Mouse (Mus musculus) left cerebral cortex, postnatal 10 days (tissue): ENCODE results near the gene Nphp1. TPM values are rescaled to one million over a fixed set of nuclear protein-coding genes. Genes with fewer than 3 reads are reported as not detected.

ENCODE experiments used
- DNase-seq, 2 experiments: peaks; one replicate each; pipeline ENCODE4 v3.0.0; 2021 to 2022; ENCODE audit warnings: low spot score in 2 of 2, mixed read lengths in 1 of 2; ENCODE audit errors: extremely low spot score in 1 of 2
- intact Hi-C: fragments of 180-260 bp; cut with DNase I; formaldehyde crosslinking; loops from one replicate; pipeline ENCODE4 v1.15.1; 2025
- total RNA-seq, 2 experiments: library from RNA; stranded (reverse); gene quantifications; 2 replicates each; pipeline ENCODE4 v1.2.3; 2021

The Nphp1 gene
- total RNA-seq, 2 experiments from 2014 or later, result 15.6 to 16.6 TPM

DNA sequence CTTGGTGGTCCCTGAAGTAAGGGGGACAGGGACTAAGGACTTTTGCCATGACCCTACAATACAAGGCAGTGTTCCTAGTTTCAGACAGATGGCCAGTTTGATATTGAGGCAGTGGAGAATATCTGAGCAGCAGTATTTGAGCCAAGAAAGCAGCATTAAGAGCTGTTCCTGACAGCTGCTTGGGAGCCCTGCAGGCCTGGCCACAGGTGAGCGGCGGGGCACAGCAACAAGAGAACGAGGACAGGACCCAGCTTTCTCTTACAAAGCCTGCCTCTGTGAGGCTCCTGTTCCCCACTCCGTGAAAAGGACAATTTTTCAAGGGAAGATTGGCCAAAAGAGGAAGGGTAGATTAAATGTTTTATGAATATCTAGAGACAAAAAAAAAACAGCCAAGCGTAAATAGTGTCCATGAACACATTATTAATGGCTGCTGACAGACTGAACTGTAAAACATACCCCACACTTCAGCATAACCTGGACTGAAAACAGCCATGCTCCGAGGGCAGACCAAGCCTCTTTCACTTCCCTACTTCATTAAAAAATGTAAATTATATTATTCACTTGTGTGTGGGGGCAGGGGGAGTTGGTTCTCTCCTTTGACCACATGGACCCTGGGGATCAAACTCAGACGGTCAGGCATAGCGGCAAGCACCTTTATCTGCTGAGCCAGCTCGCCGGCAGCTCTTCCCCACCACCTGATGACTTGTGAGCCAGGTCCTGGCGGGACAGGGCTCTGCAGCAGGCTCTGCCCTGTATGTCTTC is 36.7 kb downstream of the Nphp1 start:
- no peak for DNase-seq
- intact Hi-C loops, result no loop called here

DNA sequence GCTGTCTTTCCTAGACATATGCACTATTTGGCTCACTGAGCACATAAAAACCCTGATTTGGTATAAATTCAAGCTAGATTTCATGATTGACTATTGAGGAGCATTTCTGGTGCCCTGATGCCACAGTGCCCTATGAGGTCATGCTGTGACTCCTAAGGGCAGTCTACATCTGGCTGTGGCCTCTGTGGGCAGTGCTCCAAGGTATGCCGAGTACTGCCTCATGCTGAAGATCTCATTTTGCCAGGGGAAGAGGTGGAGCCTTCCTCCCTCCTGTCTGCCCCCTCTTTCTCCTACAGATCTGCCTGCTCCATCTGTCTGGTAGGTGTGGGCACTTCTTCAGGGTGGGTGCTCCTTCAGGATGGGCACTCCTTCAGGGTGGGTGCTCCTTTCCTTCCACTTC is 39.3 kb downstream of the Nphp1 start:
- DNase-seq, result no peak
- intact Hi-C loops, result no loop called here

DNA sequence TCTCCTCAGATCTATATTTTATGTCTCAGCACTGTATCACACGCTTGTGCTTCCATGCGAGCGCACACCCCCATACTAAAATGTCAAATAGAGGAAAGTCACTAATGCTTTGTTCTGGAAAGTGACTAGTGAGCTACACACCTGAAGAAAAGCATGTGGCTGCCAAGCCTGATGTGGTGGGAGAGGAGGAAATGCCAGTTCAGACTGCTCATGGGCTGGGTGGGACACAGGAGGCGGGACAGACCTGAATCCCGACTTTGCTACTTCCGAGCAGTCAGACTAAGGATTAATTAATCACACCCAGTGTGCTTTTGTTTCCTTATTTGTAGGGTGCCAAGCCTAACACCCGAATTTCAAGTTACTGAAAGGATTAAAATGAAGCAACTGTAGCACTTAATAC is 40.4 kb downstream of the Nphp1 start:
- intact Hi-C loops, result no loop called here
- DNase-seq, result no peak

DNA sequence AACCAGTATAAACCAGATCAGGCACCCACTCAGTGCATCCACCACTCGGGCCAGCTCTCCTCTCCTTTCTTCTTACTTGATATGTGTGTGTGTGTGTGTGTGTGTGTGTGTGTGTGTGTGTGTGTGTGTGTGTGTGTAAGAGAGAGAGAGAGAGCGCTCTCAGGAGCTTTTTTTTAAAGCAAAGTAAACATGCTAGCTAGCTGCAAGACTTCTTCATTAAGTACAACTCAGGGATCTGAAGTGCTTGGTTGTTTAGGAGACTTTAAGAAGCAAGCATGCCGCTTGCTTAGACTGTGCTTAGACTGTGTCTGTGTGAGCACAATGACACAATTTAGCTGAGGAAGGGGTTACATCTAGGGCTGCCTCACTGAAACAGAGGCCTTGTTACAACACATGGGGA is 46.1 kb downstream of the Nphp1 start:
- DNase-seq, result no peak
- intact Hi-C loops, result no loop called here

DNA sequence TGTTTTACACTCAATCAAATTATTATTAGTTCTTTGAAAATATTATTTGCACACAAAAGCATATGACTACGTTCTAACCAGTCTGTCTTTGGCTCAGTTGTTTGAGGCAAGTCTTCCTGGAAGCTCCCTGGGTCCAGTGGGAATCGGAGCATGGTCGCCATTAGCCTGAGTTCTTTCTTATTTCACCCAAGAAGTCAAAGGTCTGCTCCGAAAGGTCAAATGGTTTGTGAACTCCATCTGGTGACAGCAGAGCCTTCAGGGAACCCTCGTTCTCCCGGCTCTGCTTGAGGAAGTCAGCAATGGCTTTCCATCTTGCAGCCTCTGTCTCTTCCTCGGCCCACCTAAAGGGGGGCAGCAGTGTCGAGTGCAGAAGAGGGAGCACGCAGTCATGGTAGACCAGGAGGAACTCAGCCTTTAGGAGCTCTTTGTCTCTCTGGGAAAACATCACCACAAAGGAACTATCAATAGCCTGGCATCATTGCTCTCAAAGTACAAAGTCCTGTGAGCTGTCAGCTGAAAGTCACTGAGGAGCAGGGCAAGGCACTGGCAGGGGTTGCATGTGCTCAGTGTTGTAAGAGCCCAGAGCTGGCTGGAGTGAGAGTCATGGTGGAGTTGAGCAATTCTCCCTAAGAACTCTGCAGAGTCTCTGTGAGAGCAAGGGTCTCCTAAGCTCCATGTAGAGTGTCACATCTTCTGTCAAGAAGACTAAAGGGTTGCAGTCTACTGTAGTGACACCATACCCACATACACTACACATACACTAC is 47.8 kb downstream of the Nphp1 start:
- DNase-seq, result no peak
- intact Hi-C loops, result no loop called here

DNA sequence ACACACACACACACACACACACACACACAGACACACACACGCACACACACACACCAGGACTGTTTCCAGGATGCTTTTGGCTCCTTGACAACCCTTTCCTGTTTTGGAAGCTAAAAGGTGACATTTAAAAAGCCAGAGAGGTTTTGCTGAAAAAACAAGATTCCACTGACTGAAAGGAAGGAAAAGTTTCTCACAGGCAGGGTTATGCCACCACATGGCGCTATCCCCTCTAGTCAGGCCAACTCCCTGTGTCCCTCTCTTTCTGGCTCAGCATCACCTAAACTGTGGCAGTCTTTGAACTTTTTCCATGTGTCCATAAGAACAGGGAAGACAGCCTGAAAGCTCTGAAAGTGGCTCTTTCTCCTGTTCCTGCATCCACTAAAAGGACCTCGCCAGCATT is 50.8 kb downstream of the Nphp1 start:
- intact Hi-C loops, result no loop called here
- no peak for DNase-seq

DNA sequence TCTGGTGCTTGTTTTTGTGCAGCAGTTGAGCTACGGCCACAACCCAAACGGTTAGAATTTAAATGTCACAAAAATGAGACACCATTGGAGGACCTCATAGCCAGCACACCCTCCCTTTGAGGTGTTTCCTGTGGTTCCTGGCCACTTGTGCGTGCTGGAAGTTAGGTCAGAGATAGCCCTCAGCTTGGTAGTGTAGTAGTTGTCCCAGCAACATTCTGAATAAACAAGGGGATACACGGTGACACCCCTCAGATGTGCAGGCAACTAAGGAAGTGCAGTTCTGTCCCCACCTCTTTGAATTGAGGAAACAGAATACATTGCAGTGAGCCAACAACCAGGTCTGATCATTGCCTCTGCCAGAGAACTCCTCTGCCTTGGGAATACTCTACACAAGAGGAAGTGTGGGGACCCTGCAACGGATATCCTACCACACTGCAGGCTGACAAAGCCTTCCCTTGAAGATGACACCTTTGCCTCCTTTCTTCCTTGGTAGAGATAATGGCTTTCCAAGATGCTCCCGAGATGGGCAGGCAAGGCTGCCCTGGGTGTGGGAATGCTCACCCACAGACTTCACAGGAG is 52.0 kb downstream of the Nphp1 start:
- DNase-seq, result no peak
- intact Hi-C loops, result no loop called here

DNA sequence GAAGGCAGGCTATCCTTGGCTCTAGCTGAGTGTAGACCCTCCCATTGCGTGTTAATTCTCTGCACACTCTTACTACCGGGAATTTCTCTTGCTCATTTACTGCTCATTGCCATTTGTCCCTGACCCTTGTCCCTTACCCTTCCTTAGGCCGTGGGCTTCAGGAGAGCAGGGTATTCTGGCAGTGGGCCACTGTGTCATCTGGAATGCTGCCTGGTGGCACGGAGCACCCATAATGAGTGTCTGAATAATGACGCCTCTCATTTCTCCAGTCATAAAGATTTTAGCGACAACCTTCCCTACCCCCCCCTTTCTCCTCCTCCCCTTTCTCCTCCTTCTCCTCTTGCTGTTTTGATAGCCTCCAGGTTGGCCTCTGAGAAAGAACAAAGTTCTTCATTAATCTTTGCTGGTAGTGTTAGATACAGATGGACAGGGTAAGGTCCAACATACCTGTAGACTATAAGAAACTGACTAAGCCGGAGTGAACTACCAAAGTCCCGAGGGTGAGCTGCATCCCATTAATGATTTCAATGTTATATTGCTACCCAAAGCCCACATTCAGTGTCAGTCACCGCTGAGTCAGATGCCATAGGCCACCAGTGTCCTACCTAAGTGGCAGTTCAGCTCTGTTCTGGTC is 53.1 kb downstream of the Nphp1 start:
- DNase-seq, result no peak
- intact Hi-C loops, result no loop called here

DNA sequence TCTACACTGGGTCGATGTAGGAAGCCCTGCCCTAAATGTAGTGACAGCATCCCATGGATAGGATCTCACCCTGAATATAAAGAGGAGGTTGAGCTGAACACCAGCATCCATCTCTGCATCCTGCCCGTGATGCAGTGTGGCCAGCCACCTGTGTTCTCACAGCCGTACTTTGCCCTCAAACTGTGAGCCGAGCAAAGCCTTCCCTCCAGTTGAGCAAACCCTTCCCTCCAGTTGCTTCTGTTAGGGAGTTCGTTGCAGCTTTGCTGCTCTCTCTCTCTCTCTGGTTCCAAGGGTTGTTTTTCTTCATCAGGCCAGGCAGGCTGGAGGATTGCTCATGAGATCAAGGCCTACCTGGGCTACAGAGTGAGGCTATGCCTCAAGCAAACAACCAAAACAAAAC is 53.8 kb downstream of the Nphp1 start:
- no peak for DNase-seq
- intact Hi-C loops, result no loop called here

DNA sequence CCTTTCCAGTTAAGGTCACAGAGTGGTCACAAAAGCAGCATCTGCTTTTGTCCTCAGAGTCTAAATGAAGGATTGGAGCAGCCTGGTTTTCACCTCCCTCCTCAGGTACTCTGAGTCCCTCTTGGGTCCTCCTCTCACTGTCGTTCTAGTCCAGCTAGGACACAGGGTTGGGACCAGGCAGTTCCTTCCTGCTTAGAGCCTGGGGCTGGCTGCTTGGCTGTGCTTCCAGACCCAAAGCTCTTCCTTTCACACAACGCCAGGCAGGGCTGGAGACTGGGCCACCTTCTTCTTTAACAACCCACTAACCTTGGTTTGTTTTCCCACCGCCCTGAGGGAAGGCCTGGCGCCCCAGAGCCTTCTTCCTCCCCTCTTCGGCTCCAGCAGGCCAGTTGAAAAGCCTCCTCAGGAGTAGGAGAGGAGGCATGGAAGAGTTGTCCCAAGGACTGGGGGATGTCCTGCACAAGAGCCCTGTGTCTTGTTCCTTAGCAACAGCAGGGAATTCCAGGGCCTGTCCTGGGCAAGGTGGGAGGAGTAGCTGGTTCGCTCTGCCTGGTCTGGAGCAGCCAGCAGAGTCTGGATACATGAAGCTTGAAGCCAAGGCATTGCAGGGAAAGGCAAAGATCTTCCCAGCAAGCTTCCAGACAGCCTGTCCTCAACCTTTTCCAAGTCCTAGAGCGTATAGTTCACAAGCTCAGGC is 58.2 kb downstream of the Nphp1 start:
- intact Hi-C loops, result no loop called here
- DNase-seq, result no peak

DNA sequence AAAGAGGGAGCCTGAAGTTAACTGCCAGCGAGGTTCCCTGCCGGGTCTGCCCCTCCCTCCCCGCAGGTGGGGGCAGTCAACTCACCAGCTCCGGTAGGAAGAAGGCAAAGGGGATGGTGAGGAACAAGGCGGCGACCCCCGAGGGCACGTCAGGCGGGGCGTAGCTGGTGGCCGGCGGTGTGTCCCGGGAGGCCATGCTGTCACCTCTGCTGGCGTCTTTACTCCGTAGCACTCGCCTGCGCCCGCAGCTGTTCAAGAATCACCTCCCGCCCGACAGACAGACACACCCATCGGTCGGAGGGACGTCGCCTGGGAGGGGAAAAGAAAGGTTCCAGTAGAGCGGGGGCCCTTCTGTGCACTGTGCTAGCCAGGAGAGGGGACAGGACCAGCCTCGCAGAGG is 59.0 kb downstream of the Nphp1 start, which contains the start of gene Mall:
Mall (minus strand) TSS at position 262 of the 400 bp plus-strand sequence.
- intact Hi-C loops, result no loop called here
- no peak for DNase-seq

DNA sequence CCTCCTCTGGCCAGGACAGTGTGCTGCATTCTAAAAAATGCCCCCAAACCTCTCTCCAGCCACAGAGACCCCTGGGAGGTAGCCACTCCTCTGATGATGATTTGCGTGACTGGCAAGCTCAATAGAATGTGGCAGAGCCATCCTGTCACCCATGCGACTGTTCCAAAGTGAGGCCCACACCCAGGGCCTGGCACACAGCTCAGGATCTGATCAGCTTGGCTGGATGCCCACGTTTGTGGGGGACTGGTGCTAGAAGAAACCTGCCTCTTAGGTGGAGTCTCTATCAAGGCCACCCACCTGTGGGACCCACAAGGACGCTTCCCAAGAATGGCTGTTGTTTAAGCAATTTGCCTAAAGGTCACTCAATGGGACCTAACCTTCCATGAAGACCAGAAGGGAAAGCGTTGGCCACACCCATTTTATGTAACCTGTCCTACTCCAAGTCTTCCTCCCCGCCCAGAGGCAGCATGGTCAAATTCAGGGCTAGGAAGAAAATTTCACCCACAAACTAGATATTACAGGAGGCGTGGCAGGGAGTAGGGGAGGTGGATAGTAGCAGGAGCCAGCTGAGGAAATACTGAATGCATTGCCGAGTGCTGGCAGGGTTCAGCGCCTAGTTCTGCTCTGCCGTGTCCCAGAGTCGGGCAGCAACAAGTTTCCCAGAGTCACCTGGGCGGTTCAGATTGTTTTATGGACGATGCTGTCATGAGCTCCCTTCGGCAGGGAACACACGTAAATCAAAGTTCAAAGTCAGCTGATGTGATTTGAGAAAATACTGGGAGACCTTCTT is 59.8 kb downstream of the Nphp1 start:
- intact Hi-C loops, result no loop called here
- no peak for DNase-seq

DNA sequence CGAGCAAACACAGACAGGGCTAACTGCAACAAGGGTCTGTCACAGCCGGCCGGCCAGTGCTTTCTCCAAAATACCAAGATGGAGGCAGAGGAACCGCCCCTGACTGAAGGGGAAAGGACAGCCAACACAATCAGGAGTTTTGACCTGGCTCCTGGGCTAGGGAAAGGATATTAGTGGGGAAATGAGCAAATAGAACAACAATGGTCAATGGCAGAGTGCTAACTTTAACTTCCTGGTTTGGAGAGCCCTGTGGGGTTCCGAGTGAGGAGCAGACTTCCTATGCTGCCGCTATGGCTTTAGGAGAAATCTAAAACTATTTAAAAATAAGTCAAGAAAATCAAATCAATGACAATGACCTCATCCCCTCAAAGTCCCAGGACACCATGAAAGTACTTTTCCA is 60.6 kb downstream of the Nphp1 start:
- intact Hi-C loops, result no loop called here

DNA sequence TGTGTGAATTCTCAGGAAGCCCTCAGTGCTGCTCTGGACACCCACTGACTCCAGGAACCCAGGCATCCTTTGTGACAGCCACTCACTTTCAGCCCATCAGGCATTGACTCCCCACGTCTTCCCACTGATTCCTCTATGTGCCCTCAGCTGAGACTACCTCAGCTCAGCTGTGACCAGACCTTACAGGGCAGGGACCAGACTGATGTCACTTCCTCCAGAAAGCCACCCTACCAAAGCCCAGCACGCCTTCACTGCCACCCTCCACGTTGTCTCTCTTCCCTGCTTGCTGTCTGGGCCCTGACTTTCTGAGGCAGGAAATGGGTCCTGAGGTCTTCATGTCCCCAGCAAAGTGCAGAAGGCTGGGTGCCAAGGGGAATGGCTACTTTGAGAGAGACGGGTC is 65.5 kb downstream of the Nphp1 start:
- intact Hi-C loops, result no loop called here
- DNase-seq, result no peak

More for the DNA sequence above, 60.6 kb downstream of the Nphp1 start:
- no peak for DNase-seq

DNA sequence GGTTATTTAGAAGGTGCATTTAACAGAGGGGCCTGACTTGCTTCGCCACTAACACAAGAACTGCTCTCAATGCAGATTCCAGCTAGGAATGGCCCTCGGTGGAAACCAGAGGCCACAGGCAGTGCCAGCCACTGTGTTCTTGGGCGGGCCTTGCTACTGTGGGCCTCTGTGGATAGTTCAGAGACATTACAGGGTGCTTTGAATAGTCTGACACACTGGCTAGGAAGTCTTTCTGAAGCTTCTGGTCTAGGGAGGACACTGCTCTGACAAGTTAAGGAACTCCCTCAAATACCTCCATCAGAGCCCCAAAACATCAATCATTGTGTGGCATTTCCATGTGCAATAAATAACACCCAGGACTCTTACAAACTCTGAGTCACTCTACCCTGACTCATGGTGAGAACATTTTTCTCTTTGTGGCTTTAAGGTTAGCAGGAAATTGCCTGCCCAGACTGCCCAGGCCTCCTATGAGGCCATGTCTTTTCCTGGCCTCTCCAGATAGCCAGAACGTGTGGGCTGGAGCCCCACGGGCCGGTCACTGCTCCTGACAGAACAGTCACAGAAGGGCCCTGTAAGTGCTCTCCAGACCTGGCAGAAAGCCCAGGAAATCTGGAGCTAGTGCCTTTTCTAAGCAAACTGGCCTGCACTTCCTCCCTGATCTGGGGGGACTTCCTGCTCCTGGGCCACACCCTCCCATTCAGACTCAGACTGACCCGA is 66.4 kb downstream of the Nphp1 start:
- intact Hi-C loops, result no loop called here
- peak; percentile 63 to 93 for DNase-seq

DNA sequence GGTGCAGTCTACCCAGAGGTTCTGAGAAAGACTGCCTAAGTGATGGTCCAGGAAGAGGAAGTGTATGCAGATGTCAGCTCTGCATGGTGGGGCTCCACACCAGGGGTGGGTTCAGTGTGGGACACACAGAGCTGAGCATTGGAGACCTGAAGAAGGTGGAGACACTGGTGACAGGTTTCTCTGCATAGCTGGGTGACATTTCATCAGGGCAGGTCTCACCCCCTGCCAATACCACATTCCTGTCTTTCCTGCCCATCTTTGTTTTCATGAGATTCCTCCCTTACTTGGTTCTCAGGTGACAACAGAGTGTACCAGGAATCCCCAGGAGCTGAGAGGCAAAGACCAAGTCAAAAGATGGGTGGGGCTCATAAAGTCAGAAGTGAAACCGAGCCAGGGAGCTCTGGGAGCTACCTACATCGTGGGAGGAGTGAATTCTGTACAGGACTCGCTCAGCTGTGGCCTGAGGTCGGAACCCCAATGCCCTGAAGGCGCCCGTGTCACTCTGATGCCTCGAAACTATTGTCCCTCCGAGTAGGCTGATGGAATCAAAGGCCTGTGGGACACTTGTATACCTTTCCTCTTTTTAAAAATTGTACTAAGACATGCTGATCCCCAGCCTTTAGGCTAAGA is 69.7 kb downstream of the Nphp1 start:
- DNase-seq, result no peak
- intact Hi-C loops, result no loop called here

DNA sequence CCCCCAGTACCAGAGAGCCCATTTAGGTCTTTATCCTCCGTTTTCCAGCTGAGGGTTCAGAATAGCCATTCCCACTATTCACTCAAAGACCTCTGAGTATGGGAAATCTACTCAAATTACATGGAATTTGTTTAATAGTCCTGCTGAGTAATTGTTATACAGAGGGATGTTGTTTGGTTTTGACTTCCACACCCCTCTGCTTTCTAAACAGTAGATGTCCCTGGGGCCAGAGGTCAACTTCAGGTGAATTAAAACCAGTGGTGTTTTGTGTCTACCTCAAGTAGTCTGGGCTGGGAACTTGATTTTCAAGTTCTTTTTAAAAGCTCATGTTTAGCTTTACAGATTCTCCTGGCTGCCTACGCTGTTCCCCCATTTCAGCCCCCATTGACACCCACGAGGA is 74.0 kb downstream of the Nphp1 start:
- intact Hi-C loops, result no loop called here
- no peak for DNase-seq
